Mouse (Mus musculus) midbrain, embryonic 10.5 days (tissue): ENCODE measurements around the gene Dnah10. TPM values are rescaled to one million over a fixed set of nuclear protein-coding genes. Genes with fewer than 3 reads are reported as not detected.

Experiments used
- DNase-seq: peaks from one replicate; pipeline ENCODE4 v3.0.0-alpha.2; 2017; ENCODE audit warnings: low spot score
- H3K27ac ChIP-seq: fragments of 300-500 bp; sonication (generic); replicated peaks from 2 replicates; pipeline ENCODE4 v1.5.1; 2016; ENCODE audit warnings: mild to moderate bottlenecking
- H3K27me3 ChIP-seq: fragments of 300-500 bp; sonication (generic); 2 replicates; pipeline ENCODE4 v1.6.1; 2016; ENCODE audit warnings: low read depth, mild to moderate bottlenecking; ENCODE audit not compliant: poor library complexity, severe bottlenecking
- H3K36me3 ChIP-seq: fragments of 300-500 bp; sonication (generic); 2 replicates; pipeline ENCODE4 v1.6.1; 2016; ENCODE audit warnings: mild to moderate bottlenecking, moderate library complexity
- H3K4me1 ChIP-seq: fragments of 300-500 bp; sonication (generic); 2 replicates; pipeline ENCODE4 v1.6.1; 2016
- H3K4me3 ChIP-seq: fragments of 300-500 bp; sonication (generic); 2 replicates; pipeline ENCODE4 v1.5.1; 2016; ENCODE audit warnings: mild to moderate bottlenecking, moderate library complexity
- H3K9me3 ChIP-seq: fragments of 300-500 bp; sonication (generic); replicated peaks from 2 replicates; pipeline ENCODE4 v1.6.1; 2016; ENCODE audit warnings: mild to moderate bottlenecking
- WGBS: fragments of 180-500 bp; shearing (Covaris S2); methylation state at CpG from one replicate; pipeline ENCODE4 v1.1.7; 2016; 5-methylcytosine and 5-hydroxymethylcytosine counted together
- polyA plus RNA-seq: library from polyadenylated mRNA; unstranded; fragments of >200 nt; fragmentation: Nextera tagmentation; extraction: Ambion mirVana; gene quantifications from 2 replicates; pipeline ENCODE4 v1.2.1, GENCODE M21; 2016

Dnah10 gene
- polyA plus RNA-seq, 1 experiment from 2014 or later = 0.02 TPM

- Histone ChIP-seq H3K27me3 (no peaks in the 10 kb centered on the region), H3K4me3 (no peak overlapping the region), H3K27ac (no peak overlapping the region), H3K36me3 (peaks cover 97% of the 10 kb centered on the region), H3K9me3 (no peaks in the 10 kb centered on the region), H3K4me1 (no peaks in the 10 kb centered on the region)
- WGBS = 96% methylated on average over 6 of the region's 6 CpGs
- DNase-seq = no peak
These were observed 159.0 kb downstream of the Dnah10 start for GRCm38 (mm10) chr5:124883877-124884276.

Other genes starting within 250 kb of the Dnah10 start
- gene Rilpl2, start 246.7 kb upstream of the Dnah10 start, polyA plus RNA-seq = 22.4 and 24.9 TPM in 2 replicates
- 35.1 and 35.5 TPM in 2 replicates for gene Snrnp35, start 242.0 kb upstream of the Dnah10 start, polyA plus RNA-seq
- 20.2 and 22.7 TPM in 2 replicates for gene Rilpl1, start 193.7 kb upstream of the Dnah10 start, polyA plus RNA-seq
- 466 and 495 TPM in 2 replicates for gene Tmed2, start 184.4 kb upstream of the Dnah10 start, polyA plus RNA-seq
- gene Ddx55, start 172.2 kb upstream of the Dnah10 start, polyA plus RNA-seq = 18.4 and 19.1 TPM in 2 replicates
- 86.7 and 86.9 TPM in 2 replicates for gene Eif2b1, start 146.0 kb upstream of the Dnah10 start, polyA plus RNA-seq
- gene Gtf2h3, start 145.9 kb upstream of the Dnah10 start, polyA plus RNA-seq = 96.4 and 98.9 TPM in 2 replicates
- gene Atp6v0a2, start 96.5 kb upstream of the Dnah10 start, polyA plus RNA-seq = 46.6 and 53.4 TPM in 2 replicates
- gene Ccdc92, start 137.3 kb downstream of the Dnah10 start, polyA plus RNA-seq = 12.1 and 13.8 TPM in 2 replicates
- 155 and 159 TPM in 2 replicates for gene Zfp664, start 137.6 kb downstream of the Dnah10 start, polyA plus RNA-seq